Mouse (Mus musculus): ENCODE data around the gene Sirt7.

The Sirt7 gene

DNA sequence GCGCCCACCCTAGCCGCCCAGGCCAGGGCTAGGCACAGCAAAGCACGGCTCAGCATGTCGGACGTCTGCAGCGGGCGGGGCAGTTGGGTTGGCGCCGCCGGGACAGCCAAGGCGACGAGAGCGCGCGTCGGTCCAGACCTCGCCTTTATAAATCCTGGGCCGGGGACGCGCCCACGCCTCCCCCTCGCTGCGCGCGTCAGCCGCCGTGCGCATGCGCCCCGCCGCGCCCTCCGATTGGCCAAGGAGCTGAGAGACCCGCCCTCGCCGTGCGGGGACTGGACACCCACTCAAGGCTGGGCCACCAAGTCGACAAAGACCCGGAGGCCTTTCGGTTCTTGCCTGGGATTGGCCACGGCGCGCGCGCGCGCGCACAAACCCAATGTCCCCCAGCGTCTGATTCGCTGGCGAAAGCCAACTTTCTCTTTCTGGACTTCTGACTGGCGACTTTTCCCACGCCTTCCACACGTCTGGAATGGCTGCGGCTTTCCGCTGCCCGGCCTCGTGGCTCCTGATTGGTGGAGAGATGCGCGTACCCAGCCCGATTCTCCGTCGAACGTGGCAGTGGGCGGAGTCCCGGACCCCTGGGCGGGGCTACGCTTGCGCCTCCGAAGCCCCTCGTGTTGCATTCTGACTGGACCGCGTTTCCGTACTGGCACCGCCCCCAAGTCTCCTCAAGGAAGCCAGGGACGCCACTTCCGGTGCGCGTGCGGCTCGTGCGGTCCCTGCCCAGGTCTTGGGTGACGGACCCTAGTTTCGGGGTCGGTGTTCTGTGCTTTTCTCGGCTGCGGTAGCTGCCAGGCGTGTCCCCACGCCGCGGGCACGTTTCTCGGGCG, 52.1 kb downstream of the Sirt7 start, which contains the start of gene P4hb:
TSS of gene P4hb (minus strand) at position 502 of the 833 bp plus-strand sequence.
- intact Hi-C loops (cut with DNase I), result loop anchor here (5.0 kb wide), 1 partner anchor 56 kb away; no protein-coding TSS in a partner anchor

GRCm38 (mm10) chr11:120572417-120572751, 52.7 kb downstream of the Sirt7 start:
- intact Hi-C loops (cut with DNase I), result loop anchor here (5.0 kb wide), 1 partner anchor 55 kb away; no protein-coding TSS in a partner anchor

DNA sequence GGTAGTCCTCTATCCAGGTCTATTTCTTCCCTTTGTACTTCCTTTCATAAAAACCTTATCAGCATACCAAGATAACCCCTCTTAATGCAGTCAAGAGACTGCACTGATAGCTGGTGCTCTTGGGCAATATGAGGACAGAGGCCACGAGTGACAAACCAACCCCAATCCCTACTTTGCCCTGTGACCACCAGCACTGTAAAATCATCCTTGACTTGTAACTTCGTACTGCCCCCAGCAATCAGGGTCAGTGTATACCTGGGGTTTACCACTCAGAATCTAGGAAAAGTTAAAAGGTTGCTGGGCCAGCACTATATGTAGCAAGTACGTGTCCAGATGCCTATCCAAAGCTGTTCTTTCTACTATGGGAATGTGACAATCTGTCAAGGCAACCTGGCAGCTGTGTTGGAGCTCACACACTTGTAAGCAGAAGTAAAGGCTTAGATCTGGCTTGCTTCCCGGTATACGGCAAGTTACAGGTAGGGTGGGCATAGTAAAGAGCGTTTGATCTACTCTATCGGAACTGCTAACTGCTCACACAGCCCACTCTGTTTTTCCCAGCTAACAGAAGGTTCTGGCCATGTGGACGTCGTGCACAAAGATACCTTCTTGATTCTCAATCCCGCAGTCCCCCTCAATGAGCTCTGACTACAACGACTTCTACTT, 53.2 kb downstream of the Sirt7 start:
- intact Hi-C loops (cut with DNase I), result loop anchor here (5.0 kb wide), 1 partner anchor 55 kb away; no protein-coding TSS in a partner anchor

DNA sequence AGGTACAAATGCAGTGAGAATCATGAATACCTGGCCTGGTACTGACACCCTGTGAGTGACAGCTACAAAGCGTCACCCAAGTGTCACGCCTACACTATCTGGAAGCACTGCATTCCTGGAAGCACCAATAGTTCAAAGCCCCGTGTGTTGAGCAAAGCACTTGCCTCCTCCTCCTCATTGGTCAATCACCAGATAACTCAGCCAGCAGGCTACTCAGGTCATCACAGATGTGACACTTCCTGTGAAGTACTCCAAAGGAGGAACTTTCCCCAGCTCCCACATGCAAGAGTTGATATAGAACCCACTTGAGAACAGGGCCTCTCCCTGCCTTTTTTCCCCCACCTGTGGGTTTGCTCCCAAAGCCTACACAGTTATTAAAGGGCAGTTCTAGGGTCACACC, 53.9 kb downstream of the Sirt7 start:
- intact Hi-C loops (cut with DNase I), result loop anchor here (5.0 kb wide), 1 partner anchor 54 kb away; no protein-coding TSS in a partner anchor

Small RNA genes within 50 kb of the gene (microRNA-seq; reads per million reads assigned to microRNA genes)
- gene Mir6936, result 0 to 0.86 reads per million in 2 experiments
